Mouse (Mus musculus) embryonic fibroblast, embryonic 13.5 days (primary cell): ENCODE results near the gene Tox2.

Source experiments
- CTCF ChIP-seq: IDR thresholded peaks from 2 replicates; pipeline ENCODE4 v1.5.1; 2011; ENCODE audit warnings: mild to moderate bottlenecking, control low read depth, low read length, moderate library complexity, borderline replicate concordance; ENCODE audit not compliant: insufficient read depth
- POLR2A ChIP-seq: IDR thresholded peaks from 2 replicates; pipeline ENCODE4 v1.6.1; 2011; ENCODE audit warnings: low read depth, mild to moderate bottlenecking, control low read depth, low read length, moderate library complexity

- no peak for TF ChIP-seq CTCF
- TF ChIP-seq POLR2A: no peak
Measured at GRCm38 (mm10) chr2:163261362-163262054, 58.6 kb downstream of the Tox2 start.
